Mouse (Mus musculus) left cerebral cortex, postnatal 25 days (tissue): ENCODE measurements at regions not wholly inside any gene's neighbourhood (a gene's known extent, or its start where the extent isn't known, plus 50 kb on each side); places are given as distances from the start of the nearest gene placed in this dataset.

Experiments used
- DNase-seq, 2 experiments: peaks; one replicate each; pipeline ENCODE4 v3.0.0; 2022; ENCODE audit warnings: low spot score in 2 of 2, mixed read lengths in 1 of 2
- intact Hi-C: fragments of 180-260 bp; cut with DNase I; formaldehyde crosslinking; loops from one replicate; pipeline ENCODE4 v1.15.1; 2025

GRCm38 (mm10) chr1:71472691-71473090, 58.0 kb upstream of the Abca12 start:
- no peak for DNase-seq
- intact Hi-C loops = no loop called here

GRCm38 (mm10) chr1:71483149-71483548, 68.4 kb upstream of the Abca12 start:
- intact Hi-C loops = no loop called here
- no peak for DNase-seq

- no peak for DNase-seq
- intact Hi-C loops = no loop called here
These were observed 62.4 kb upstream of the Atic start for GRCm38 (mm10) chr1:71494576-71494975.

- intact Hi-C loops = loop anchor here (5.0 kb wide), 4 partner anchors 219 to 1719 kb away; no protein-coding TSS in a partner anchor
- DNase-seq = peak; percentile 23 to 28
These were observed 51.1 kb upstream of the Atic start for GRCm38 (mm10) chr1:71505898-71506297.

GRCm38 (mm10) chr1:71506534-71506933, 50.4 kb upstream of the Atic start:
- intact Hi-C loops = loop anchor here (5.0 kb wide), 4 partner anchors 219 to 1719 kb away; no protein-coding TSS in a partner anchor
- DNase-seq = no peak
